Mouse (Mus musculus) heart, postnatal 10 days (tissue): Measurements from ENCODE around the gene Gramd1c. TPM values are rescaled to one million over a fixed set of nuclear protein-coding genes. Genes with fewer than 3 reads are reported as not detected.

Source experiments
- DNase-seq, 2 experiments: peaks; one replicate each; pipeline ENCODE4 v3.0.0; 2021
- intact Hi-C: fragments of 180-260 bp; cut with DNase I; formaldehyde crosslinking; loops from one replicate; pipeline ENCODE4 v1.15.1; 2025
- total RNA-seq, 2 experiments: library from RNA; stranded (reverse); gene quantifications; 2 replicates each; pipeline ENCODE4 v1.2.3; 2021

Gene Gramd1c
- 1 to 10 TPM; 1.1 to 1.4 TPM for total RNA-seq

DNA sequence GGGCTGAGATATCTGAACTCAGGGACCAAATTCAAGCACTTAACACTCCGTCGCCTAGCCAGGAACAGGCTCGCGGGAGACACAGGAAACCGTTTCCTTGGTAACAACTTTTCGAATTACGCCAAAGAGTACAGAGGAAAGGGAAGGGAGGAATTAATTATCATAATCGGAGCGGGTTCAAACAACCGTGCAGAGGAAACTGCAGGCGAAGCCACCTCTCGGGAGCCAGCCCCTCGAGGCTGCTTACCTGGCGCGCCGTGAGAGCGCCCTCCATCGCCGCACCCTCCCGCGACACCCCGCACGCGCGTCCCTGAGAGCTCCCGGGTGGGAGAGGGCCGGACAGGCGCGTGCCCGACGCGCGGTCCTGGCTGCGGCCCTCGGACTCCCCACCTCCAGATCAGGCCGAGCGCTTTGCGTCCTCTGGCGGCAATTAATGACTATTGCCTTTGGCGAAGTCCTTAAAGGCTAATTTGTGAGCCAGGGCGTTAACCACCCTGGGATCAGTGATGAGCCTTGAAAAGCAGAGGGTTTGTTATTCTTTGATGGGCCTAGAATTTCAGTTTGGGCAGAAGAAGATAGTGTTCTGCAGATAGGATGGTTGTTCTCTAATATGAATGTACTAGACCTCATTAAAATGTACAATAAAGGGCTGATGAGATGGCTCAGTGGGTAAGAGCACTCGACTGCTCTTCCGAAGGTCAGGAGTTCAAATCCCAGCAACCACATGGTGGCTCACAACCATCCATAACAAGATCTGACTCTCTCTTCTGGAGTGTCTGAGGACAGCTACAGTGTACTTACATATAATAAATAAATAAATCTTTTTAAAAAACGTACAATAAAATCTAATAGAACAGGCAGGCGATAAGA, at the start of gene Gramd1c:
TSS of gene Gramd1c (minus strand) at position 321 of the 870 bp plus-strand sequence.
- intact Hi-C loops, result loop anchor here (5.0 kb wide), 2 partner anchors 79 to 1896 kb away; no protein-coding TSS in a partner anchor
- DNase-seq, result peak; percentile 73 to 79

- intact Hi-C loops, result no loop called here
- peak; percentile 45 to 50 for DNase-seq
These were observed 45.9 kb upstream of the Gramd1c start for GRCm38 (mm10) chr16:44109002-44109401.

DNA sequence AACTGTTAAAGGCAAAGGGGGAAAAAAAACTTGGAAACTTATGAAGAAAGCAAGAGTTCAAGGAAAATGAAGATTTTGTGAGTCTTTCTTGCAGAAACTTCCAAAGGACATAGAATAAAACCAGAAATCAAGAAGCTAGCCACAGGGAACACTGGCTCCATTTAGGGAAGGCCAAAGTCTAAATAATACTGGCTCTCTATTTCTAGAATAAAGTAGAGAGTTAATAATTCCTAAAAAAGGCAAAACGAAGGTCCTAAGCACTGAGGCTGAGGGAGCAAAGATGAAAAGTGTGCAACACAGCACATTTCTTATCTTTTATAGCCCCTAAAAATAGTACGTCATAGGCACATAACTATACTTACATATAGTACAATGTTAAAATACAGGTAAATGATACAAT, 42.1 kb upstream of the Gramd1c start:
- DNase-seq, result no peak
- intact Hi-C loops, result no loop called here

DNA sequence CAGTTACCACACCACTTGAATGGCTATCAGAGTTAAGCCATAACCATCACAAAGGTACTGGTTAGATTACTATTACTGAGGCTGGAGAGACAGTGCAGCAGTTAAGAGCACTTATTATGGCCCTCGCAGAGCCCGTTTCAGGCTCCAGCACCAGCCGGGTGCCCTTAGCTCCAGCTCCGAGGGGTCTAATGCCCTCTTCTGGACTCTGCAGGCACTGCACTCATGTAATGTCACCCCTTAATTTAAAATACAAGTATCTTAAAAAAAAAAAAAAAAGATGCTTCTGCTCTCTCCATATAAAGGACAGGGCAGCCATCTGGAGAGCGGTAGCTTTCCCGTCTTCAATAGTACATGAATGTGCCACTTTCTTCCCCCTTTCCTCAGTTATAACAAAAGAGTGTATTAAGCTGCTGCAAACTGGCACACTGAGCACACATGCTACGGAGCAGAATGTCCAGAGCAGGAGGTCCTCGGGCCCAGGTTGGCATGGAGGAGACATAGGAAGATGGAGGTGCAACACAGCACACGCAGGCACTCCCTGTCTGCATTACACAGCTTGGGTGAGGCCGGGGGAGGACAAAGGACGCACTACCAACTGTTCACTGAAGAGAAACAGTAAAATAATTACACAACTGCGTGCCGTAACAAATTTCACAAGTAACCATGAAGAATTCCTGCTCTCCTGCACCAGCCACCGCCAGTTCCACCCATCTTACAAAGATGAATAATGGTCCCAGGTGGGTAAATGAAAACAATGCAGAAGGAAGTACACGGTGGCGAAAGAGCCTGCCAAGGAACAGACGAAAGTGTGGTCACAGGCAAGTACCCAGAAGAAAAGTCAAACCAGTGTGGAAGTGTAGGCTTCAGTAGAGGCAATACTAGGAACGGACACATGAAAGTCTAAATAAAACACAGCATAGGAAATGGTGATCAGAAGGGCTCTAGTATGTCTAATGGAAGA, 40.9 kb upstream of the Gramd1c start:
- no peak for DNase-seq
- intact Hi-C loops, result loop anchor here (5.0 kb wide), 1 partner anchor 43 kb away; no protein-coding TSS in a partner anchor

GRCm38 (mm10) chr16:44102925-44103324, 39.8 kb upstream of the Gramd1c start:
- intact Hi-C loops, result loop anchor here (5.0 kb wide), 1 partner anchor 44 kb away; no protein-coding TSS in a partner anchor
- no peak for DNase-seq

GRCm38 (mm10) chr16:44101181-44101710, 38.1 kb upstream of the Gramd1c start:
- no peak for DNase-seq
- intact Hi-C loops, result loop anchor here (5.0 kb wide), 1 partner anchor 46 kb away; no protein-coding TSS in a partner anchor

DNA sequence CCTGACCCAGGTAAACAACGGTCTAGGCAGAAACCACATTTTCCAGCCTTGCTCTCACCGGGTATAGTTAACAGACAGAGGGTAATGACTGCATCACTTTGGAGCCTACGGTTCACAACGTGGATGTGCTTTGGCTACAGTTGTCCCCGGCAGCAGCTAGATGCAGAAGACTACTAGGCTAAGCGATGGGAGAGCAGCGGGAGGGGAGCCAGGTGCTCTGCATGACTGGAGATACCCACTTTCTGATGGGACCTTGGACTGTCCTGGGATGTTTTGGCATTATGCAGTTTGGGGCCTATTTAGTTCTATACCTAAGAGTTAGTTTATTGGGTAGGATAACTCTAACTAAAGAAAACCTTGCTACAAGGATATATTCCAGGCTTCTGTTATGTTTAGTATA, 36.2 kb upstream of the Gramd1c start:
- intact Hi-C loops, result no loop called here
- no peak for DNase-seq

GRCm38 (mm10) chr16:44087650-44088049, 24.5 kb upstream of the Gramd1c start:
- intact Hi-C loops, result no loop called here
- DNase-seq, result no peak

DNA sequence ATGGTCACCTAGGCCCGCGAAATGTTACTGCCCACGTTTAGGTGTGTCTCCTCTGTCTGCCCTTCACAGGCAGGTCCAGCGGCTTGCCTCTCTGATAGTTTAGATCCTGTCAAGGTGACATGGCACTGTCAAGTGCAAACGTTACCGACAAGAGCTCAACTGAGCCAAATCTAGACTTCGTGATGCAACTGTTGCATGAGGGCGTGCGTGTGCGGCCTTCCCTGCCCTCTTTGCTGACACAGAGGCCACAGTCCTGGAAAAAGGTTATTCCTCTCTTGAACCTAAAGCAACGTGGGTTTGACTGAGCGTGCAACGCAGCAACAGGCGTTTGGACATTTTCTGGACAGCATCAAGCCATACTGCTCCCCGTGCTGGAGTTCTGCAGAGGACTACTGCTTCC, 1.8 kb downstream of the Gramd1c start:
- no peak for DNase-seq

GRCm38 (mm10) chr16:44060604-44061286, 2.4 kb downstream of the Gramd1c start:
- intact Hi-C loops, result loop anchor here (5.0 kb wide), 2 partner anchors 82 to 1893 kb away; no protein-coding TSS in a partner anchor
- DNase-seq, result no peak

More for the DNA sequence above, 1.8 kb downstream of the Gramd1c start:
- intact Hi-C loops, result loop anchor here (5.0 kb wide), 2 partner anchors 81 to 1894 kb away; no protein-coding TSS in a partner anchor

GRCm38 (mm10) chr16:44058745-44059144, 4.4 kb downstream of the Gramd1c start:
- intact Hi-C loops, result loop anchor here (5.0 kb wide), 1 partner anchor 171 kb away; the partner anchor contains the start of gene Ccdc191
- peak; percentile 74 to 90 for DNase-seq

DNA sequence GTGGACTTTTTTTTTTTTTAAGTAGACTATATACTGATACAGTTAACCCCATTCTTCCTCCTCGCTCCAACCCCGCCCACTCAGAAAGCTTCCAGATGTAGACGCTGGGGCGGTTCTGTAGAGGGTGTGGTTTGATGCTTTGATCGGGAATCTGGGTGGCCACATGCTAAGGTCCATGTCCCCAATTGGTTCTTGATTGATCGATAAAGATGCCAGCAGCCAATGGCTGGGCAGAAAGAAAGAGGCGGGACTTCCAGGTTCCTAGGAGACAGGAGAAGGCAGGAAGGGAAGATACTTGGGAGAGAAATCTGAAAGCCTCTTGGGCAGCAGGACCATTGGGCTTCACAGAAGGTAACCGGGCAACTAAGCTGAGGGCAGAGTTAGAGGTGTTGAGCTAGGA, 7.4 kb downstream of the Gramd1c start:
- DNase-seq, result no peak
- intact Hi-C loops, result loop anchor here (5.0 kb wide), 1 partner anchor 168 kb away; the partner anchor contains the start of gene Ccdc191

DNA sequence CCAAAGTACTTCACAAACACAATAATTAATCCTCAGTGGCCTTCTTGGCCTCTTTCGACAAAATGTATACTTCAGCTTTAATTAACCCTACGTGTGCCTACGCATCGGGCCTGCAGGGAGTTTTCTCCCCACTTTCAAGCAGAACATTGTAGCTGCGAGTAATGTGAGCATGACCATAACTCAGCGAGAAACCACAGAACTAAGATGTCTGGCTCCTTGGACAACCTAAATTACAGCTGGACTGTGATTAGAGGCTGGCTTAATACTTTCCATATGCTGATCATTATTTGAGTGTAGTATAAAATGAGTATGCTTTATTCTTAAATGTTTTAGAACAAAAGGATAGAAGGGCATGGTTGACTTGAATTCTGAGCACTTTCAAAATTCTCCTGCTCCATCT, 9.9 kb downstream of the Gramd1c start:
- intact Hi-C loops, result no loop called here

GRCm38 (mm10) chr16:44052390-44052789, 10.8 kb downstream of the Gramd1c start:
- intact Hi-C loops, result no loop called here
- DNase-seq, result no peak

More for the DNA sequence above, 9.9 kb downstream of the Gramd1c start:
- DNase-seq, result no peak

GRCm38 (mm10) chr16:44050139-44050538, 13.0 kb downstream of the Gramd1c start:
- intact Hi-C loops, result no loop called here
- DNase-seq, result no peak

DNA sequence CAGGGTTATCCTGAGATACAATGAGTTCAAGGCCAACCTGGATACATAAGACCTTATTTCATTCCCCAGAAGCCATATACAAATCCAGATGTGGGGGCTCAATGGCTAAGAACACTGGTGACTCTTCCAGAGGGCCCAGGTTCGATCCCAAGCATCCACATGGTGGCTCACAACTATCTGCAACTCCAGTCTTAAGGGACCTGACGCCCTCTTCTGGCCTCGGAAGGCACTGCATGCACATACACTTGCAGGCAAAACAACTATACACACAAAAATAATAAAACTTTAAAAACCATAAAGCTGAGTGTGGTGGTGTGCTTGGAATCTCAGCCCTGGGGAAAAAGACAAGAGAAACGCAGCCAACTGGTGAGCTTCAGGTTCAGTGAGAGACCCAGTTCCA, 24.0 kb downstream of the Gramd1c start:
- DNase-seq, result no peak
- intact Hi-C loops, result no loop called here

DNA sequence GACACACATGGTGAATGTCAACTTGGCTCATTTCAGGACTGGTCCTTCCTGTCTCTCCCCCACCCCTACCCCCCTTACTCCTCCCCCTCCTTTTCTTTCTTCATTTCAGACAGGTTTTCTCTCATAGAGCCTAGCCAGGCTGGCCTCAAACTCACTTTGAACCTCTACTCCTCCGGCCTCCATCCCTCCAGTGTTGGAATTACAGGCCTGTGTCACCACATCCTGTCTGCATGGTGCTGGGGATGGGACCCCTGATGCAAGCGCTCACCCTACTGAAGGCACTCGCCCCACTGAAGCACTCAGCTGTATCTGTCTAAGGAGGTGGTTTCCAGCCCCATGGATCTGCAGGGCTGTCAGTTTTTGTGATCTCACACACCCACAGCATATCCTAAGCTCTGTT, 27.9 kb downstream of the Gramd1c start:
- DNase-seq, result no peak
- intact Hi-C loops, result no loop called here

DNA sequence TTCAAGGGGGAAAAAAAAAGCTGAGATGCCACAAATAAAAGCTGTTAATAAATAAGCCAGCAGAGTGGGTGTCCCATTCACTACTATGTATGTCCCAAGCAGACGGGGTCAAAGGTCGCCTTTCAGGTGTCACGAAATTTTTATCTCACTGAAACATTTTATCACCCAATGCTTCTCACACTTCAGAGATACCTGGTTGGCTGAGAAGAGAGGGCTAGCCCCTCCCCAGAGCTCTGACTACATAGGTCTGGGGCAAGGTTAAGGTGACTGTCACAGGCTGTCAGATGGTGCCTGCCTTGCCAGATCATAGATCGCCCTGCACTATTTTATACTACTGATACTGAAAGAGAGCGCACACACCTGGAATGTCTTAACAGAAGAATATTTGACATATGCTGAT, 29.8 kb downstream of the Gramd1c start:
- no peak for DNase-seq
- intact Hi-C loops, result no loop called here

GRCm38 (mm10) chr16:44029273-44029672, 33.9 kb downstream of the Gramd1c start:
- DNase-seq, result no peak
- intact Hi-C loops, result no loop called here

DNA sequence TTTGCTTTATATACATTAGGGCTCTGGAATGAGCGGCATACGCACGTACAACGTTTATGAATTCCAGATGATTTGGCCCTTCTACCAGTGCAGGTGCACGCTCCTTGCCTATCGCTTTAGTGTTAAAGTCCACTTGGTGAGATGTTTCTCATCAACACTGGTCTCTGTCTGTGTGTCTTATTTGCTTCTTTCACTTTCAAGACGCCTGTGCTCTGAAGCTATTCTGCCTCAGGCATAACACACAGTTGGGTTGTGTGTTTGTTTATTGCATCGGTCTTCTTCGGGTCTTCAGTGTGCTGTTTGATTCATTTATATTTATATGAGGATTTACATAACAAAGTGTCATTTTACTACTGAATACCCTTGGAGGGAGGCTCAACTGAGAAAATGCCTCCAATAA, 36.3 kb downstream of the Gramd1c start:
- no peak for DNase-seq
- intact Hi-C loops, result no loop called here
